Mouse (Mus musculus) mouse trophoblast stem cell (cell line): ENCODE data around the gene Tlcd2.

Source experiments
- in situ Hi-C, 2 experiments: fragments of 300-500 bp; cut with MseI, MboI; formaldehyde crosslinking; loops; 2 replicates in 1 of 2; 3 replicates in 1 of 2; pipeline ENCODE4 v1.15.1; 2025

Tlcd2 gene

DNA sequence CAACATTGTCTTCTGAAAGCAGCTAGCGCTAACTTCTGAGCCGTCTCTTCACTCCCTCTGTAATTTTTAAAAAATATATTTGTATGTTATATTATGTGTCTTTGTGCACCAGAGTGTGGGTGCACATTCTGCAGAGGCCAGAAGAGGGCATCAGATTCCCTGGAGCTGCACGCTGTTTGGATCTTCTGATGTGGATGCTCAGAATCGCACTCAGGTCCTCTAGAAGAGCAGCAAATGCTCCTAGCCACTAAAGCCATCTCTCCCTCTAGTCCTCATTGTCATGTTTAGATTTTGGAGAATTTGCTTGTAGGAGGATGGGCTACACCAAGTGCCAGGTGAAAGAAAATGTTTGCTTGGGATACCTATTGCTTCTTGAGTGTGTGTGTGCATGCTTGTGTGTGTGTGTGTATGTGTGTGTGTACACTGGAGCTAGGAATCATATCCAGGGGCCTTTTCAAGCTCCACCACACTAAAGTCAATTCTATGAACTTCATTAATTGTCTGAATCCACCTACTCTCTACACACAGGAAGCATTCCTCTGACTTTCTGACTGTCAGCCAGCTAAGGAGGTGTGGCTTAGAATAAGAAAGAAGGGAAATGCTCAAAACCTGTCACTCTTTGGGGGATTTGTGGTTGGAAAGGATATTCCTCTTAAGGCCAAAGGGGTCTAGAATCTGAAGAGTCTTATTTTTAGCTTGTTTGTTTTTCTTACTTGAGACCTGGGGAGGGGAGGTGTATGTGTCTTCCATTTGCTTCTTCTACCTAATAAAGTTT, 5.4 kb downstream of the Tlcd2 start:
- in situ Hi-C loops = no loop called here

DNA sequence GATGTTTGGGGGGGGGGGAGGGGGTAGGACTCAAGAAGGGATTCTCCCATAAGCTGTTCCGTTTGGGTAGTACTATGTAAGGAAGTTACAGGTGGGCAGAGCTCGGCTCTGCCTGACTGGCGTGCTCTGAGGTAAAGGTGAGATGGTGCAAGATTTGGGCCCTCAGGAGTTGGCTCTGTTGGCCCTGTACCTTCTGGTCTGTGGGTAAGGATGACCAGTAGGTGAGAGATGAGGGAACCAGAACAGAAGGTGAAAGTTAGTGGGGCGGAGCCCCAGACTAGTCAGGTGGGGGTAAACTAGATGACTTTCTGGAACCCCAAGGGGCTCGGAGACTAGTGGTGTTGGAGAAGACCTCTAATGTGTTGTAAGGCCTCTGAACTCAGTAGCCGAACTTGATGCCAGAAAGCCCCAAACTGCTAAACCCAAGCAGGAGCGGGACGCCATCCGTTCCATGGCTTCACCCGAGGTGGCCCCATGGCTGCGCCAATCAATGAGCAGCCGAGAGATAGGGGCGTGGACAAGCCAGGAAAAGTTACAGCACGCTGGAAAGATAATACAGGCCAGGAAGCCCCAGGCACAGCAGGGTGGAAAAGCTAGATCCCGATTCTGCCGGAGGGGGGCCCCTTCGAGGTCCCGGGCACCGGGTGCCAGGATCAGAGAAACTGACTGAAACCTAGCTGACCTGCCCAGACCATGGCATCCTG, 6.1 kb downstream of the Tlcd2 start:
- in situ Hi-C loops = no loop called here

- in situ Hi-C loops = no loop called here
Observed at GRCm38 (mm10) chr11:75468410-75468809, 6.9 kb downstream of the Tlcd2 start.

DNA sequence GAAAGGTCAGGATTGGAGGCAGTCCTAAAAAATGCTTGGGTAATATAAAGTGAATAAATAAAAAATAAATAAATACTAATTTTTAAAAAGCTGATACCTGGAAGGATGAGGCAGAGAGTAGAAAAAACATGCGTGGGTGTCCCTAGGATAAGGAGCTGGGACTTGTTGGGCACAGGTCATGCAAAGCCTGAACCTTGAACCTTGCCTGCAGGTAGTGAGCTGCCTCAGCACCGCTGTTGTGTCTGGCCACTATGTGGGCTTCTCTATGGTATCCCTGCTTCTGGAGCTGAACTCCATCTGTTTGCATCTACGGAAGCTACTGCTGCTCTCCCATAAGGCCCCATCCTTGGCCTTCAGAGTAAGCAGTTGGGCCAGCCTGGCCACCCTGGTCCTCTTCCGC, 7.7 kb downstream of the Tlcd2 start:
- in situ Hi-C loops = no loop called here

DNA sequence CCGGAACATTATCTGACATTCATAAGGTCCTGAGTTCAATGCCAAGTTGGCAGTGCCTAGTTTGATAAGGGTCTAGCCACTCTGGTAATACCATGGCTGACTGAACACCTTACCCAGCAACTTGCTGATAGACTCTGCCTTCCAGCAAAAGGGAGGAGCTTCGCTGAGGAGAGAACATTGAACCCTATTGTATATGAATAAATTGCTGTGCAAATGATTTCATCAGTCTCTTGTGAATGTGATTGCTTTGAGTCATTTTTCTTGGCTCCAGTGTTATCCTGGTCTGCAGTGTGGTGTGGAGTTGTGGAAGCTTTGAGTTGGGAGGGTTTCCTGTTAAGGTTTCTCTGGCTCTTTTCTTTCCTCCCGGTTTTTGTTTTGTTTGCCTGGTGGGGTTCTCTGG, 9.2 kb downstream of the Tlcd2 start:
- in situ Hi-C loops = no loop called here

DNA sequence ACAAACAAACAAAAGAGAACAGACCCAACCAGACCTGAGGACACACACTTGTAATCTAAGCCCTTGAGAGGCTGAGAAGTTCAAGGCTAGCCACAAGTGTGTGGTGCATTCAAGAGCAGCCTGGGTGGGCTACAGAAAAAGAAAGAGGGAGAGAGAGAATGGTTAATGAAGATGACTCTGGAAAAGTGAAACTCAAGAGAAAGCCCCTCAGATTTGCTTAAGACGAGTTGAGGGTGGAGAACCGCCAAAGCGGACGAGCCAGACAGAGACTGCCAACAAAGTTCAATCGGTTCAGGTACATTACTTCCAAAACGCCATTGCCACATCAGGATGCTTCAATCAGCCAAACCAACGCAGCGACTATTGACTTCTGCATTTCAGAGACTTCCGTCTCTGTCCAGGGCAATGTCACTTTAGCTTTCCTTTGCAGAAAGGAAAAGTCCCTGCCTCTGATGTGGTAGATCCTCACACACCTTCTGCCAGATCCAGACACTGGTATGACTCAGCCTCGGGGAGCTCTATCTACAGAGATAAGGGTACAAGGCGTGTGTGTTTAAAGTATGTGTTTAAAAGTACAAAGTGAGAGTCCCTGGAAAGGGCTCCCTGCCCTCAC, 11.1 kb downstream of the Tlcd2 start:
- in situ Hi-C loops = no loop called here

DNA sequence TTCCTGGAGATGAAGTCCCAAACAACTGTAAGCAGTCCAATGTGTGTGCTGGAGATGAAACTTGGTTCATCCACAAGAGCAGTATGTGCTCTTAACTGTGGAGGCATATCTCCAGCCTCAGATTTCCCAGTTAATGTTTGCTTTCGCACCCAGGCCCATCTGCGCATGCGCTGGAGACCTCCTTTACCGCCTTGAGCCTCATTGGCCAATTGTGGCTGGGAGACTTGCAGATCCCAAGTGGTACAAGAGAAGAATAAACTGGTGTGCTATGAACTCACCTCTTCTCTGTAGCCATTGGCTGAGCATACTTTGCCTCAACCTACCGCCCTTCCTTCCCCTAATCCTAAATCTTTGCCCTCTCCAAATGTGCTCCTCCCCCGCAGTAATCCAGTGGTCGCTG, 11.9 kb downstream of the Tlcd2 start:
- in situ Hi-C loops = no loop called here

DNA sequence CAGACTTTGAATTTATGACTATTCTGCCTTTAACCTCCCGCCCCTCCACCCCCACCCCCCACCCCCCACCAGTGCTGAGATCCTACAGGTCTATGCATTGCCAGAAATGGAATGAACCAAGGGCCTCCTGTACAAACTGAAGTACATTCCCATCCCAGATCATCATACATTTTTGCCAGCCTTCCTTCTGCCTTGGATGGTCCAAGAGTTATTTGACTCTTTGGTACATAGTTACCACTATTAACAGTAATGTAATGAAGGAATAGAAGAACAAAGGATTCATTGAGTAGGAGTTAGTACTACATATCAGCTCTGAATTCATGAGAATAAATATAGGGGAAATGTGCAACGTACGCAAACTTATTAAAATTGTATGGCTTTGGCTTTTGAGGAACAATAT, 24.7 kb downstream of the Tlcd2 start:
- in situ Hi-C loops = no loop called here

GRCm38 (mm10) chr11:75486601-75487285, 25.2 kb downstream of the Tlcd2 start, which contains the start of gene Prpf8:
Gene Prpf8, plus strand, starts transcription at chr11:75486816.
- in situ Hi-C loops = no loop called here

GRCm38 (mm10) chr11:75487496-75487895, 26.0 kb downstream of the Tlcd2 start:
- in situ Hi-C loops = no loop called here

- in situ Hi-C loops = no loop called here
Observed at GRCm38 (mm10) chr11:75494296-75495049, 33.0 kb downstream of the Tlcd2 start.

GRCm38 (mm10) chr11:75498126-75498525, 36.6 kb downstream of the Tlcd2 start:
- in situ Hi-C loops = no loop called here

DNA sequence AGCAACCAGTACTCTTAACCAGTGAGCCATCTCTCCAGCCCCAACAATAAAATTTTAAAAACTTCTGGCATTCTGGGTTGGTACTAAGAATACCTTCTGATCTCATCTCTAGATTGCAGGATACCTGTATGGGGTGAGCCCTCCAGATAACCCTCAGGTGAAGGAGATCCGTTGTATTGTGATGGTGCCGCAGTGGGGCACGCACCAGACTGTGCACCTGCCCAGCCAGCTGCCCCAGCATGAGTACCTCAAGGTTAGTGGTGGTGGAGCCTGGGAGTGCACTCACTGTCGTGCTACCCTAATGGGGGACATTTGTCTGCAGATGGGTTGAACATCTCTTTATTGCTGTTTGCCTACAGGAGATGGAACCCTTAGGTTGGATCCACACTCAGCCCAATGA, 46.6 kb downstream of the Tlcd2 start:
- in situ Hi-C loops = no loop called here

DNA sequence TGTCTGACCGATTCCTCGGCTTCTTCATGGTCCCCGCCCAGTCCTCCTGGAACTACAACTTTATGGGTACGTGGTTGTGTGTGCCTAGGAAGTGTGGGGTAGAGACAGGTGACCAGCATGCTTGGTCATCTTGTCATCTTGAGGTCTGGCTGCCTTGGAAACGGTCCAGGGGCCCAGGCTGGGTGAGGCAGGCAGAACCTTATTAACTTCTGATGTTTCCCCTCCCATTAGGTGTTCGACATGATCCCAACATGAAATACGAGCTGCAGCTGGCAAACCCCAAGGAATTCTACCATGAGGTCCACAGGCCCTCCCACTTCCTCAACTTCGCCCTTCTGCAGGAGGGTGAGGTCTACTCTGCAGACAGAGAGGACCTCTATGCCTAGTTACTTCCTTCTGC, 47.4 kb downstream of the Tlcd2 start:
- in situ Hi-C loops = no loop called here

DNA sequence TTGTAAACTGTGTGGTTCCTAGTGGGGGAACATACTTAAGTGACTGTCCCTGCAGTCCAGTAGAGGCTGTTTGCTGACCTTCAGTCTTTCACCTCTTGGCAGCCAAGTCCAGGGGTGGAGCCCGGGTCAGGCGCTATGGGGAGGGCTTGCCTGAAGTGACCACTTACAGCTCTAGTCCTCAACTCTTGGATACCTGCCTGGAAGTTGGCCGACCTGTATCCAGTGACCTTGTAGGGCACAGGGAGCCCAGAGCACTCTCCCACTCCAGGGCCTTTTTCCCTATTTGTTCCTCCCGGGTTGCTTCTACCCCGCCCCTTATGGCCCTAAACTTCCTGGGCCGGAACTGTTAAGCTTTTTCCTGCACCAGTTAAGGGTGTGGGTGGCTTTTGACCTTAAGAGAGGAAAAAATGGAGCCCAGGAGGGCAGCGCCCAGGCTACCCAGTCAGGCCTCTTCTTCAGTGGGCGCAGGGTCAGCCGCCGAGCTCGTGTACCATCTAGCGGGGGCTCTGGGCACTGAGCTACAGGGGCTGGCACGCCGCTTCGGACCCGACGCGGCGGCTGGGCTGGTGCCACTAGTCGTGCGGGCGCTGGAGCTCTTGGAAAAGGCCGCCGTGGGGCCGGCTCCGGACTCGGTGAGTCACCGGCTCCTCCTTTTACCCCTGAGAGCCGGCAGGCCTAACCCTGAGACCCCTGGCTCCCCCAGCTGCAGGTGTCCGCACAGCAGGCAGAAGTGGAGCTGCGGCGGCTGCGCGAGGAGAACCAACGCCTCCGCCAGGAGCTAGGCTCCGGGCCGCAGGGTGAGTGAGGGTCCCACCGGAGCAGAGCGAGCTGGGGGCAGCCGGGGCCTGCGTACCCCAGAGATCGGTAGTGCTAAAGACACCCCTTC, 48.5 kb downstream of the Tlcd2 start, which contains the start of gene Rilp:
Gene Rilp, plus strand, starts transcription at position 354 of the 886 bp plus-strand sequence.
- in situ Hi-C loops = no loop called here

DNA sequence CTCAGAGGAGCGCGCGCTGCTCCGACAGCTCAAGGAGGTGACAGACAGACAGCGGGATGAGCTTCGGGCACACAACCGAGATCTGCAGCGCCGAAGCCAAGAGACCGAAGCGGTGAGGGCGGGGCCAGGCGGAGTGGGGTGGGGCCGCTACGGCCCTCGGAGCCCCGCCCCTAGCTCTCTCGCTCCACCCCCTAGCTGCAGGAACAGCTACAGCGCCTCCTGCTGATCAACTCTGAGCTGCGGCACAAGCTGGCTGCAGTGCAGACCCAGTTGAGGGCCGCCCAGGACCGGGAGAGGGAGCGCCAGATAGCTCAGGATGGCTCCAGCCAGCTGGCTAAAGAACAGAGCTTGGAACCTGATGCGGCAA, 49.1 kb downstream of the Tlcd2 start:
- in situ Hi-C loops = no loop called here

- in situ Hi-C loops = no loop called here
Observed at GRCm38 (mm10) chr11:75511213-75511612, 49.7 kb downstream of the Tlcd2 start.

- in situ Hi-C loops = no loop called here
Observed at GRCm38 (mm10) chr11:75512301-75513018, 50.9 kb downstream of the Tlcd2 start.

- in situ Hi-C loops = no loop called here
Observed at GRCm38 (mm10) chr11:75513336-75513735, 51.8 kb downstream of the Tlcd2 start, which contains the start of gene Scarf1. Gene Scarf1, plus strand, starts transcription at chr11:75513540.

GRCm38 (mm10) chr11:75515186-75515585, 53.7 kb downstream of the Tlcd2 start:
- in situ Hi-C loops = no loop called here
